Mouse (Mus musculus) megakaryocyte progenitor cell, adult 5-6 weeks (primary cell): ENCODE data around the gene Zfp423. TPM values are rescaled to one million over a fixed set of nuclear protein-coding genes. Genes with fewer than 3 reads are reported as not detected.

Experiments
- ATAC-seq: replicated peaks from 2 replicates; pipeline ENCODE4 v1.8.0; 2016; ENCODE audit warnings: mild to moderate bottlenecking, moderate TSS enrichment, inconsistent platforms; ENCODE audit not compliant: poor library complexity
- total RNA-seq, 2 experiments: library from RNA; stranded (forward) in 1 of 2; stranded (reverse) in 1 of 2; fragments of 157-497, 149-512 nt in 1 of 2; fragments of 200-1000 nt in 1 of 2; gene quantifications; 2 replicates each; pipeline versions ENCODE4 v1.2.3 to v1.2.4; 2015 to 2017

Zfp423 gene
- total RNA-seq, 2 experiments from 2014 or later, result not detected

DNA sequence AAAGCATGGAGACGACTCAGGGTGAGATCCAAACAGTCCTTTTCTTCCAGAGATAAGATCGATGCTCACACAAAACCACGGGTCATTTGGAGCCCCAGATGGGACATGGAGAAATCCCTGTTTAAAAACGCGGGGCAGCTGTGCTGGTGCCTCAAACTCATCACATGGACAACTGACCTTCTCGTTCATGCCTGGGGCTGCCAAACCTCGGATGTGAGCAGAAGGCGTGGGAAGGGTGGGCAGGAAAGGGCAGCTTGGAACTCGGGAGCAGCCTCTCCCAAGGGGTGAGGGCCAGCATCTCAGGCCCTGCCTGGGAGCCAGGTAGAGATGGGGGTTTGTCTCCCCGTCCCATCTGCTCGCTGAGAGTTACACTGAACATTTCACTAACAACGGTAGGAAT is 146.7 kb downstream of the Zfp423 start:
- no peak for ATAC-seq

DNA sequence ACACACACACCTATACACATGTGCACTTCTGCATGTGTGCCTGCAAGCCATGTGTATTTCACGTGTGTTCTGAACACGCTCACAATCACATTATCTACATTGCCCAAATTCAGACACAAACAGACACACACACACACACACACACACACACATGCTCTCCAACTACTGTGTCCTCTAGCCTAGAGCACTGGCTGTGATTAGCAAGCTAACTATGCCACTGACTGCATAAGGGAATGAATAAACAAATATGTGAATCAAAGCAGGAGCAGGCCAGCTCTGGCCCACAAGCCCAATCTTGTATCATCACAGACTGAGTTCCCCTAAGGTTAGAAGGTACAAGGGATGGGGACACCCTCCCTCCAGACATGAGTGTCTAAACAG is 147.3 kb downstream of the Zfp423 start:
- ATAC-seq, result no peak

DNA sequence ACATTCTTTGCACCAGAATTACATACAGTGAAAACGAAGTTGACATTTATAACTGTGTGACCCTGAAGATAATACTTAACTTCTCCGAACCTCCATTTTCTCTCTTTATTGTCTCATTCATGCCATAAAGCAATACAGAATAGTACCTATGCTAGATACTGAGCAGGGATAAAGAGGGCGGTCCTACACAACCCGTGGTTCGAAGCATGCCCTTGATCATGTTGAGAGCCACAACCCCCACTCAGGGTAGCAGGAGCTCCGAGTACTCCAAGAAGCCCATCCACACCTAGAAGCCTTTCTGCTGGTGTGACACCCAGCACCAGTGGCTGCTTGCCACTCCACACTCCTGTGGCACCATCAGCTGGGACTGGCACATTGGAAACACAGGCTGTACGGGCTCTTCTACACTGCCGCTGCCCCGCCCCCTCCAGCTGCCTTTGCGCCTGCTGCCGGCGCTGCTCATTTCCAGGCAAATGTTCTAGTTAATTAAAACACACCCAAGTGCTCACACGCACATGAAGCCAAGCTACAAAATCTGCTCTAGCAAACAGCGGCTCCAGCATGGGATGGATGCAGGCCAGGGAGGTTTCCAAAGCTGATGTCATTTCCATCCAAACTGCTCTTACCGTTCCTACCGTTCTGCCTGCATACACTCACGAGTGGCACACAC is 147.9 kb downstream of the Zfp423 start:
- ATAC-seq, result no peak

DNA sequence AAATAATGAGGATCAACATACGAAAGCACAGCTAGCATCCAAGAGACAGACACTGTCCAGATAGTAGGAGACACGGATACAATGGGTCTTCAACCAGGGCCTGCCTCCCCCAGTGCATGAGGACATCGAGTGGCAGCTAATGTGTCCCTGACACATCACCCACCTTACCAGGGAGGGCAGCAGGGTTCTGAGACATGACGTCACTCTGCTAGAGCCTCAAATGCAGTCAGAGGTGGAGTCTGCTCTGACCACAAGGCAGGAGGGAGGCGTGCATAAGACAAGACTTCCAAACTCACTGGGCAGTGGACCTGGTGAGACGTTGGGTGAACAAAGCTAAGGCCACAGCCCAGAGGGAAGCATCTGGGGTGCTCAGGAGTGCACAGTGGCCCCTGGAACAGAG is 148.6 kb downstream of the Zfp423 start:
- ATAC-seq, result no peak

DNA sequence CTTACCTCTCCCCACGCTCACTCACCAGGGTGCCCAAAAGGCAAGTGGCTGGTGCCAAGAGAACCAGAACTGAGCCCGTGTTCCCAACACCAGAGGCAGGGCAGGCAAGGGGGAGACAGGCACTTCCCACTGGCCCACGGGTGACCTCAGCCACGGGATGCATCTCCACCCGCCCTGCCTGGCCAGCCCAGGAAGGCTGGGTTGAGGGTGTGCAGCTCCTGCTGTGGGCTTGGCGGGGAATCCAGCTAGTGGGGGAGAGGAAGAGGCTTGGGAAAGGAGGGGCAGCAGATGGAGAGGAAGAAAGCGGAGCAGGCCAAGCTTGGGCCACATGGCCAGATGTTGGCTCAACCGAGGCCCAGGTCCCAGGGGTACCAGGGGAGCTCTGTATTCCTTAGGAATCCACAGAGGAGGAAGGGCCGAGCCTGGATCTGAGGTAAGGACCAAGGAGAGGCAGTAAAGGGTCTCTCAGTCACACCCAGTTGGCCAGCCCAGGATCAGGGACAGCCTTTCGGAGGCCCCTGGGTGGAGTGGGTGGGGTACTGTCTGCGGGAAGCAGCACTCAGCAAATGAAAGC is 155.0 kb downstream of the Zfp423 start:
- no peak for ATAC-seq

DNA sequence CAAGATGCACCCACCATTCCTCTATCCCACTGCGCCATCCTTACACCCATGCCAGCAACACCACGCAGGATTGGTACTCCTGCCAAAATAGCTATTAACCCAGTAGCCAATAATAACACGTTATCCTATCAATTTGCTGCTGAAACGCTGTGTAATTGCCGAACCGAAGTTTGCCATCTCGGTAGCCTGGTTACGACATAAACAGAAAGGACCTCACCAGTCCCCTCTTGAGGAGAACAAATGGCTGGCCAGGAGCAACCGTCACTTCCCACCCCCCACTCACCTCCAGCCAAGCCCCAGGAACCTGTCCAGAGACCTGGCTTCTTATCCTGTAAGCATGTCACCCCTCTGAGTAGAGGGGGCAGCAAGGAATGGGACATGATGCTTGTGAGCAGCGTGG is 156.0 kb downstream of the Zfp423 start:
- ATAC-seq, result no peak

DNA sequence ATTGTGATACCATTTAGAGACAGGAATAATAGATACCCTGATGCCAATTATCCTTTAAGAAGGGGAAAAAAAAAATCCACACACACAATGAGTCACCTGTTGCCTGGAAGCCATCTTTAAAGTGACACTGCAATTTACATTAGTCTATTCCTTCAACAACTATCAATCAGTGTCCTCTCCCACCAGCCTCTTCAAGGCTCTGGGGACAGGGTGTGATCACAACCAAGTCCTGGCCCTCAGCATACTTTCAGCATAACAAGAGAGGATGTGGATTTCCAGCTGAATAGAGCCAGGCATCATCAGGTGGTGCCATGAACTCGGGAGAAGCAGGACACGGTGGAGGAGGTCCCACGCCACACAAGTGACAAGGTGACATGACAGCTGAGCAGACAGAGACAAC is 156.8 kb downstream of the Zfp423 start:
- no peak for ATAC-seq

DNA sequence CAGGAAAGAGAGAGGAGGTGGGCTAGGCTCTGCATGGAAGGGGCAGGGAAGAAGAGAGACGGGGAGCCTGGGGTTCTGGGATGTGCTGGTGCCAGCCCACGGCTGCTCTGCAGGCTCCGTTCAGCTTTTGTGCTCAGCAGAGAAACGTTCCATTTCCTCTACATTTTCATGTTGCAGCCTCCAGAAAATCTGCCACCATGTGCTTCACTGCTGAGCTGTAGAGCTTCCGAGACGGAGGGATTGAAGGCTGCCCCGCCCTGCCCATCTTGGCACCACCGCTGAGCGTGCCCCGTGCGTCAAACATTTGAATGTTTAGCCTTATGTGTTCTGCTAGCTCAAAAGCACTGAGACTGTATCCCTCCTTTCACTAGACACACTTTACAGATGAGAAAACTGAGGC is 159.3 kb downstream of the Zfp423 start:
- ATAC-seq, result no peak

DNA sequence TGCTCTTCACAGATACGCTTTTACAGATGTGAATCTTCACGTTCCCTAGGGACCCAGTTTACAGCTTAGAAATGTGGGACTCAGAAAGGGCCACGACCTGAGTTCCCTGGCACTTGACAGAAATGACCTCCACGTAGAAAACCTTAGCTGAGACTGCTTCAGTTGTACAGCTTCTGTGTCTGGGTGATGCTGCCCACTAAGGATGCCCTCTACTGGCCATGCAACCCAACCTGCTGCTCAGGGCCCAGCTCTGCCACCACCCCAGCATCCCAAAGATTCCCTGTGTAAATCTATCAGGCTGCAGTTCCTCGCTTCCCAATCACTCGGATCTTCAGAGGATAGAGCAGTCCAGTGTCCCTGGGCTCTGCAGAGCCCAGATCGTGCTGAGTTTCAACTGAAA is 163.2 kb downstream of the Zfp423 start:
- no peak for ATAC-seq

DNA sequence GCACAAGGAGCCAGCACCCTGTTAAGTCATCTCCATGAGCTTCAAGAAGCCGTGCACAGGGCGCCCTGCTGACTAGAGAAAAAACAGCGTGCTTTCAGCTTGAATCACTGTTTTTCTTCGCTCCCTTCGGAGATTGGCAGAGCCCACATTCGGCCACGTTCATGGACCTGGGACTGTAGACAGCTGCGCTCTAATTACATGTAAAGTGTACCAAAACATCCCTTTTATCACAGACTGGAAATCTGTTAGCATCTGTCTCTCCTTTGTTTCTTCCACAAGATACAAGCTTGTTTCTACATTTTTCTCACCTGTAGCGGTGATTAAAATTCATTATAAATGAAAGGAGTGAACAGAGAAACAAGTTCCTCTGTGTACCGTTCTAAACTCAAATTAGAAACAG is 164.8 kb downstream of the Zfp423 start:
- ATAC-seq, result no peak

DNA sequence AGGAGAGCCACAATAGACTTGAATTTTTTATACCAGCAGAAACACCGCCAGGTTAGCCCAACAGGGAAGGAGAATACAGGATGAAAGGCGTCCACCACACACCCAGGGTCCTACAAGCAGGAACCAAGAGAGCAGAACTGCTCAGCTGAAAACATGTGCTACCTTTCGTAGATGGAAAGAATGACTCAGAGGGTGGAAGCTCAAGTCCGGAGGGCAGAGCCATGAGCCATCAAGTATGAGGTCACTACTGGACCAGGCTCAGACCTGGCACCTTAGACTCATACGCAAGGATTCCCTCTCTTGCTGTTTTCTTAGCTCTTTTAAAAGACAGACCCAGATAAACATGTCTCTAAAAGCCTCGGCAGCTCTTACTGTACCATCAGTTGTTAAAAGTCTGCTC is 168.3 kb downstream of the Zfp423 start:
- ATAC-seq, result no peak

DNA sequence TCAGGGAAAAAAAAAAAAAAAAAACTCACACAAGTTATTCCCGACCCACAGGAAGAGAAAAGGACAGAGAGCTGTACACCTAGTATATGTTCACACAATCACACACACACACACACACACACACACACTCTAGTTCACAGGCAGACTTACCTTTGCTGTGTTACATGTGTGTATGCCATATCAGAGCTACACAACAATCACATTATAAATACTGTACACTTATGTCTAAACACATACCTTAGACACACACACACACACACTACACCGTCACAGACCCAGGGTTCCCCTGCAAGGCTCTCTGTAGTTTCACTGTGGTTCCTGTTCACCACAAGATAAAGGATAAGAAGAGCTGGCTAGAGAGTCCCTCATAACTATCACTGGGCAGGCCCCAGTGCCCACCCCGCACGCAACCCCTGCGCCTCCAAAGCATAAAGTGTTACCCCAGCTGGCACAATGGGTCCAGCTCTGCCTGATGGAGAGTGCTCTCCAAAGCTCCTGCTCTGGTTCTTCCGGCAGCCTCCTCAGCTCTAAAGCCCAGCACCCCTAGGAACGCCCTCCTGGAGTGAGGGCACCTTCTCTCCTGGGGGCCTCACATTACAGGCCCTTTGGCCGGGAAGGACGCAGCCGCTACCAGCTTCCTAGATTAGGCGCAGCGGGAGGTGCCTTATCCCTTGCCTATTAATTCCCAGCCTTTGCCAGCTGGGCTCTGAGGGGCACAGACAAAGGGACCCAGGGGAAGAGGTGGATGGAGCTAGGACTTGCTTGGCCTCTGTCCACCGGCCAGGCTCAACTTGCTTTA is 174.6 kb downstream of the Zfp423 start:
- ATAC-seq, result no peak

DNA sequence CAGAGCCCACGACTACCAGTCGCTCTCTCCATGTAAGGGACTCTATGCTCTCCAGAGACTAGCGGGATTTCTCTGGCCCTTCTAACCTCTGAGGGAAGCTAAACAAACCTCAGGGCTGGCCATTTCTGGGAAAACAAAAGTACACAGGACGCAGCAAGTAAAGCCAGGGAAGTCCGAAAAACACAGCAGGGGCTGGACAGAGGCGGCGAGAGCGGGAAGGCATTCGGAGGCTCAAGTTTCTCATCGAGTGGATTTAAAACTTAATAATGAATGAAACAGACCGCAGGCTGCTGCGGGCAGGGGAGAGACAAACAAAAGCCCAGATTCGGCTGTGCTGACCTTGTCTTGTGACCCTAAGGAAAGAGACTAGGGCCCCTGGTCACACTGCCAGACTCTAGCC is 175.2 kb downstream of the Zfp423 start:
- ATAC-seq, result no peak

DNA sequence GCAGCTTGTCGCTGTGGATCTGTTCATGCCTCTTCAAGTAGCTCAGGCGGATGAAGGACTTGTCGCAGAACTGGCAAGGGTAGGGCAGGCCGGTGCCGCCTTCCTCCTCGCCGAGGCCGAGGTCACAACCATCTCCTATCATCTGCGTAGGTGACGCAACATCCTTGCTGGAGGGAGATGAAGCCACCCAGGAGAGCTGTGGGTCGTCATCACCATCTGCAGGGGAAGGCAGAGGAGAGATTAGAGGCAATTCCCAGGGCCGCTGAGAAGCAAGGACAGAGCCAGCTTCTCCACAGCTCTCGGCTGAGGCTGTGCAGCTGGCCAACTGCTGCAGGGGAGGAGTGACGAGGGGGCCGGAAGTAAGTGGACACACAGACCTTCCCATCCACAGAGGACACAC is 176.2 kb downstream of the Zfp423 start:
- no peak for ATAC-seq

DNA sequence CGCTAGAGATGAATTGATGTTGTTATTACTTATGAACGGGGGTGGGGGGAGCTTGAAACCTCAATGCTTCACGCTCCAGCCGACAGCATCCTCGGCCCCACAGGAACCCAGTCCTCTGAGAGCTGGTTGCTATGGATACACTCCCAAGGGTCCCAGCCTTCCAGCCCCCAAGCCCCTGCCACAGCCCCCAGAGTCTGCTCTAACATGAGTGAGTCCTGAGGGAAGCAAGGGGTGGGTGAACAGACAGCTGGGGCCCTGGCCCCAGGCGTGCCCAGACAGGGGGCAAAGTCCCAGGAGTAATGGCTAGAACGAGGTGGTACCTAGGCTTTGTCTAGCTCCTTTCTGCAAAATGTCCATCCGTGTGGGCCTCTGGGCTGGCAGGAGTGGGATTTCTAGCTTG is 181.8 kb downstream of the Zfp423 start:
- ATAC-seq, result no peak

DNA sequence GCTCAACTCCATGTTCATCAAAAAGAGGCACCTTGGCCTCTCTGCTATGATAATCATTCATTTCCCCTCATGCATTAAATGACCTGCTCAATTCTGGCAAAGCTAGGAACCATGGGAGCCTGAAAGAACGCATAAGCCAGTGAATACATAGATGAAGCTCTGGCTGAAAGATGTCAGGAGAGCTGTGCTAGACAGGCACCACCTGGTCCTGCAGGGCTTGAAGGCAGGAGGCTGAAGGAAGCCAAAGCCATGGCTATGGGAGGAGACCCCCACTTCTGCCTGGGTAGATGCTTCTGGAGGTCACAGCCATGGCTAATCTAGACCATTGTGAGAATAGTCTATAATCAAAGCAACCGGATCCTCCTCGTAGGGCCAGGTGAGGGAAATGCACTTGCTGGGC is 183.5 kb downstream of the Zfp423 start:
- no peak for ATAC-seq

DNA sequence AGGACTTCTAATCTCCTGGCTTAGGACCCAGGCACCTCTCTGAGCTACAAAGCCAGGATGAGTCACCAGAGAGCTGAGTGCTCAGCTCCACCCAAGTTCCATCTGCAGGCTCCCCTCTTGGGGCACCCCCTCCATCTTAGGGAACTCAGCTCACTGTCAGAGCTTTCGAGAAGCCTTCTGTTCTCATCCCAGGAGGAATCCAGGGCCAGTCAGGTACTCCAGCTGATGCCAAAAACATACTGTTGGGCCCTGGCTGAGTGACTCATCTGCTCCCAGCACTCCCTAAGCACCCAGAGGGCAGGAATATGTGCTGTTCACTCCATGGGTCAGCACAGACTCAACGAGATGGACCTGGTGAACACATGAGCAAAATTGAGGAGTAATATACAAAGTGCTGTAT is 184.4 kb downstream of the Zfp423 start:
- no peak for ATAC-seq

DNA sequence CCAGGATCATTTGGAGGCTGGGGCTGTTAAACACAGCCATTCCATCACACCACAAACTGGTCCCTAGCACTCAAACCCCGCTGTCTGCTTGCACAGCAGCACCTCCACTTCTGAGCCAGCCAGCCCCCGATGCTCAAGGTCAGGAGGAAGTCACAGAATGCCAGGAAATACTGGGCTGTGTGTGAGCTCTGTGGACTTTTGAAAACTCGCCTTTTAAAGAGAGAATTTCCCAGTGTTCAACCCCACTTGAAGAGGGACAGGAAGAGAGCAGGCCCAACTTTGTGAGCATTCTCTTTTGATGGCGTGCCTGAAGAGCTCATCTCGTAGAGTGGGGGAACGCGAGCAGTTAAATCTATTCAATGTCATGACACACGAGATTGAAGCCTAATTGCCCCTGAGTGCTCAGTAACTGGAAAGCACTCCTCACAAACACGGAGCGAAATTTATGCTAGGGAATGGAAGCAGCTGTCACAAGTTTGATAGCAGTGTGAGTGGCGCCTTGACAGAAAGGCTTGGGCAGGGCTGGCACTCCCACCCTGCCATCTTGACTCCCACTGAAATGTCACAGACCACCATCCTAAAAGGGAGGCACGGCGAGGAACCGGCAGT is 186.4 kb downstream of the Zfp423 start:
- ATAC-seq, result no peak

DNA sequence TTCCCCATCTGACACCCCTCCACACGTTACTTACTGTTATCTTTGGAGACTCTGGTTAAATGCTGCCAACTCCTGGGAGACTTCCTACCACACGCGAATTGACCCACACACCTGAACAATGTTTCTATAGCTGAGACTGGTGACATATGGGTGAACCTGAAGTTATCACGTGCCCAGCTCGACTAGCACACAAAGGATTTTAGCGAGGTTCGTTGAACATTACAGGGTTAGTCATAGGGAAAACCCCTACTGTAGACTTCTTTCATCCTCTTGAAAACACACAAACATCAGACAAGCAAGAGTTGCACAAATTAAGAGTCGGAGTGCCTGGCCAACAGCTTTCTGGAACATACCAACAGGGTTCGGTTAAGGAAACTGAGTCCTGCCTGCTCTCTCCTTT is 191.5 kb downstream of the Zfp423 start:
- no peak for ATAC-seq

DNA sequence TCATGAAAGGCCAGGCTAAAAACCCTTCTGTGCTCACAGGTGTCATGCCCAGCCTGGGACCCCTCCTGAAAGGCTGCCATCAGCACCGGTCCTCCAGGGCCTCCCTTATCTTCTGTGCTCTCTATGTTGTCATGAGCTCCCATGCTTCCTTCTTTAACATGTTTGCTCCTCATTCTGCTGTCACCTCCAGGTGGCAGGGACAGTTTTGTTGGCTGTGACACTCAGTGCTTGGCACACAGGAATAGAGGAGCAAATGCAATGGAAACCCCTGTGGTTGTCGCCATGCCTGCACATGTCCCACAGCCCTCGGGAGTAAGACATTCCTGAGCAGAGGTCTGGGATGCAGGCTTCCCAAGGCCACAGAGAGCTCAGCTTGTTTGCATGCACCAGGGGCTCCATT is 194.1 kb downstream of the Zfp423 start:
- no peak for ATAC-seq

DNA sequence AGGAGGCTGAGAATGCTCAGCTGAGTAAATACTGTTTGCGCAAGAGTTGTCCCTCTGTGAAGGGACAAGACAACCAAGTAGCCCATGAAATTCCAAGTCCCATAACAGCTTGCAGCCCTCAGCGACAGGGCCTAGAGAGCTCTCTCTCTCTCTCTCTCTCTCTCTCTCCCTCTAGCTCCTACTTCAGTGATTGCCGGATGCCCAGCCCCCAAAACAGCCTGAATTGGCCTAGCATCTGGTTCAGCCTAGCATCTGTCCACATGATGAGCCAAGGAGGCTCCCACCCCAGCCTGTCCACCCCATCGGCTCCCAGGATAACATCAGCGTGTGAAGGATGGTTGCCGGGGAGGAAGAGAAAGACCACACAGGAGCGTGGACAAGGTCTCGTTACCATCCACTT is 200.6 kb downstream of the Zfp423 start:
- ATAC-seq, result no peak

DNA sequence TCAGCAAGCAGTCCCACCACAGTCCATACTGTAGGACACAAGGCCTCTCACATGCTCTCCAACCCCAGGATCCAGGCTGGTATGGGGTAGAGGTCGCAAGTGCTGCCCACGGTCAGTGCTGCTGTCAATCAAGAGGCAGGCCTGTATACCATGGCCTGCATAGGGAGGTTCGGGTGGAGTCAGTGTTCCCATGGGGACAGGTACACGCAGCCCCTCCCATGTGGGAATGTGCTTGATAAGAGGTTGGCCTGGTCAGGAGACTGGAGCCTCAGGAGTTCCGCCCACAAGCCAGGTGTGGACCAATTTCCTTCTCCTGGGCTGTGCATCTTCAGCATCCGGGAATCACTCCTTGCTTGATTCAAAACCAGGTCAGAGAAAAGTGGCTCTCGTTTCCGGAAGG is 204.5 kb downstream of the Zfp423 start:
- ATAC-seq, result no peak
